Mouse (Mus musculus) lung, postnatal 25 days (tissue): ENCODE data around the gene Drc7.
A peak's percentile ranks its signal among the peaks of the same experiment; 100 is the strongest.
"Not testable (repeated sequence)": the region's sequence is repeated elsewhere in the genome, so short reads cannot be mapped to it uniquely, and the experiment has no call there.

ENCODE experiments used
- DNase-seq: peaks from one replicate; pipeline ENCODE4 v3.0.0; 2022; ENCODE audit warnings: low spot score

Gene Drc7

GRCm38 (mm10) chr8:95054927-95055510 is at the start of gene Drc7:
Gene Drc7, plus strand, starts transcription at chr8:95055103.
- DNase-seq, result peak; percentile 23

GRCm38 (mm10) chr8:95012442-95012919 is 42.4 kb upstream of the Drc7 start:
- no peak for DNase-seq

- DNase-seq, result no peak
Observed at GRCm38 (mm10) chr8:95015866-95016265, 39.0 kb upstream of the Drc7 start.

- no peak for DNase-seq
Observed at GRCm38 (mm10) chr8:95016684-95017083, 38.2 kb upstream of the Drc7 start.

GRCm38 (mm10) chr8:95017451-95017850 is 37.5 kb upstream of the Drc7 start, which contains the start of gene Adgrg3:
Gene Adgrg3, plus strand, starts transcription at chr8:95017692.
- DNase-seq, result no peak

- no peak for DNase-seq
Observed at GRCm38 (mm10) chr8:95017969-95018635, 36.8 kb upstream of the Drc7 start.

GRCm38 (mm10) chr8:95020293-95020777 is 34.6 kb upstream of the Drc7 start:
- DNase-seq, result peak; percentile 49

GRCm38 (mm10) chr8:95020821-95021220 is 34.1 kb upstream of the Drc7 start:
- no peak for DNase-seq

- no peak for DNase-seq
Observed at GRCm38 (mm10) chr8:95023201-95023600, 31.7 kb upstream of the Drc7 start.

- DNase-seq, result no peak
Observed at GRCm38 (mm10) chr8:95024387-95024786, 30.5 kb upstream of the Drc7 start.

- no peak for DNase-seq
Observed at GRCm38 (mm10) chr8:95025421-95025820, 29.5 kb upstream of the Drc7 start.

GRCm38 (mm10) chr8:95028391-95028790 is 26.5 kb upstream of the Drc7 start:
- not testable (repeated sequence) for DNase-seq

GRCm38 (mm10) chr8:95037106-95037925 is 17.6 kb upstream of the Drc7 start:
- DNase-seq, result peak; percentile 51

GRCm38 (mm10) chr8:95041883-95042784 is 12.8 kb upstream of the Drc7 start:
- no peak for DNase-seq

GRCm38 (mm10) chr8:95044811-95045210 is 10.1 kb upstream of the Drc7 start:
- no peak for DNase-seq

- DNase-seq, result no peak
Observed at GRCm38 (mm10) chr8:95046982-95047381, 7.9 kb upstream of the Drc7 start.

GRCm38 (mm10) chr8:95047884-95048680 is 6.8 kb upstream of the Drc7 start:
- DNase-seq, result no peak

GRCm38 (mm10) chr8:95049636-95050035 is 5.3 kb upstream of the Drc7 start:
- DNase-seq, result no peak

- DNase-seq, result no peak
Observed at GRCm38 (mm10) chr8:95054438-95054837, 465 bp upstream of the Drc7 start.

- no peak for DNase-seq
Observed at GRCm38 (mm10) chr8:95056414-95056813, 1.5 kb downstream of the Drc7 start.

- DNase-seq, result no peak
Observed at GRCm38 (mm10) chr8:95058661-95059060, 3.8 kb downstream of the Drc7 start.
